Mouse (Mus musculus): ENCODE data around the gene Pcsk4. TPM values are rescaled to one million over a fixed set of nuclear protein-coding genes. Genes with fewer than 3 reads are reported as not detected.

Pcsk4 gene
- 1 to 10 TPM; 4.0 to 5.4 TPM for total RNA-seq (2021)
- long read RNA-seq, experiment 1, partial matches to known transcripts, result 3 of 7 reads
- long read RNA-seq, experiment 1, other reads (novel, unspliced or antisense), result 4 of 7 reads
- long read RNA-seq, experiment 2, partial matches to known transcripts, result 2 of 7 reads
- long read RNA-seq, experiment 2, other reads (novel, unspliced or antisense), result 5 of 7 reads

- Histone ChIP-seq H3K4me3 (peak within 1 kb of the TSS; percentile 58), H3K27ac (0 out of 2 replicates have a peak within 1 kb of the TSS, but pooled peaks have one; percentile 33)
- peak; percentile 88 to 94 for DNase-seq (ENCODE audit: extremely low spot score in 1 of 2, low spot score in 2 of 2)
- TF ChIP-seq CTCF (IDR thresholded peaks at IDR 0.05), result no peak
- intact Hi-C loops (cut with DNase I), result no loop called here
Measured at GRCm38 (mm10) chr10:80329273-80330081, at the start of gene Pcsk4, which contains the start of gene Reep6. Pcsk4 (minus strand) TSS chr10:80329498. Reep6 (plus strand) TSS chr10:80329953.

GRCm38 (mm10) chr10:80377716-80378115, 48.4 kb upstream of the Pcsk4 start:
- DNase-seq (ENCODE audit: extremely low spot score in 1 of 2, low spot score in 2 of 2), result no peak
- Histone ChIP-seq H3K27ac (no peak overlapping the region), H3K4me3 (no peak overlapping the region)
- peak; percentile 64 for TF ChIP-seq CTCF (IDR thresholded peaks at IDR 0.05)
- intact Hi-C loops (cut with DNase I), result loop anchor here (10.0 kb wide), 1 partner anchor 203 kb away; the partner anchor contains the start of genes 1600002K03Rik and Efna2

GRCm38 (mm10) chr10:80376160-80376559, 46.9 kb upstream of the Pcsk4 start:
- H3K4me3 ChIP-seq, result no peak overlapping the region
- intact Hi-C loops (cut with DNase I), result loop anchor here (10.0 kb wide), 1 partner anchor 201 kb away; the partner anchor contains the start of genes 1600002K03Rik and Efna2
- H3K27ac ChIP-seq, result no peak overlapping the region
- peak; percentile 83 to 88 for DNase-seq (ENCODE audit: extremely low spot score in 1 of 2, low spot score in 2 of 2)
- TF ChIP-seq CTCF (IDR thresholded peaks at IDR 0.05), result peak; percentile 94

GRCm38 (mm10) chr10:80374063-80374462, 44.8 kb upstream of the Pcsk4 start:
- no peak overlapping the region for H3K27ac ChIP-seq
- no peak overlapping the region for H3K4me3 ChIP-seq
- peak; percentile 83 for TF ChIP-seq CTCF (IDR thresholded peaks at IDR 0.05)
- intact Hi-C loops (cut with DNase I), result loop anchor here (1.0 to 10.0 kb wide), 4 partner anchors 23 to 199 kb away; partner anchors contain the start of genes 1600002K03Rik, Apc2 and Efna2
- DNase-seq (ENCODE audit: extremely low spot score in 1 of 2, low spot score in 2 of 2), result peak; percentile 73 to 75

GRCm38 (mm10) chr10:80372706-80373105, 43.4 kb upstream of the Pcsk4 start:
- no peak overlapping the region for H3K4me3 ChIP-seq
- intact Hi-C loops (cut with DNase I), result loop anchor here (10.0 kb wide), 1 partner anchor 198 kb away; the partner anchor contains the start of genes 1600002K03Rik and Efna2
- no peak for TF ChIP-seq CTCF (IDR thresholded peaks at IDR 0.05)
- DNase-seq (ENCODE audit: extremely low spot score in 1 of 2, low spot score in 2 of 2), result peak in 1 of 2 experiments; percentile 38
- peak overlapping the region; percentile 70 for H3K27ac ChIP-seq

GRCm38 (mm10) chr10:80371983-80372382, 42.7 kb upstream of the Pcsk4 start:
- Histone ChIP-seq H3K27ac (peak overlapping the region; percentile 70), H3K4me3 (no peak overlapping the region)
- TF ChIP-seq CTCF (IDR thresholded peaks at IDR 0.05), result no peak
- intact Hi-C loops (cut with DNase I), result loop anchor here (2.0 to 10.0 kb wide), 2 partner anchors 15 to 197 kb away; partner anchors contain the start of genes 1600002K03Rik, Efna2 and Plk5
- no peak for DNase-seq (ENCODE audit: extremely low spot score in 1 of 2, low spot score in 2 of 2)

- DNase-seq (ENCODE audit: extremely low spot score in 1 of 2, low spot score in 2 of 2), result peak; percentile 43 to 54
- intact Hi-C loops (cut with DNase I), result loop anchor here (2.0 to 10.0 kb wide), 2 partner anchors 15 to 197 kb away; partner anchors contain the start of genes 1600002K03Rik, Efna2 and Plk5
Measured at GRCm38 (mm10) chr10:80371411-80371966, 42.2 kb upstream of the Pcsk4 start.

GRCm38 (mm10) chr10:80369995-80370747, 40.9 kb upstream of the Pcsk4 start:
- intact Hi-C loops (cut with DNase I), result loop anchor here (2.0 to 10.0 kb wide), 2 partner anchors 13 to 195 kb away; partner anchors contain the start of genes 1600002K03Rik, Efna2 and Plk5
- TF ChIP-seq CTCF (IDR thresholded peaks at IDR 0.05), result peak; percentile 33; the same call in 1 of the 2 replicates
- Histone ChIP-seq H3K27ac (peak overlapping the region; percentile 36; the same call in 1 of the 2 replicates), H3K4me3 (no peak overlapping the region)
- DNase-seq (ENCODE audit: extremely low spot score in 1 of 2, low spot score in 2 of 2), result no peak

More at GRCm38 (mm10) chr10:80371411-80371966, 42.2 kb upstream of the Pcsk4 start:
- Histone ChIP-seq H3K27ac (peak overlapping the region; percentile 47), H3K4me3 (no peak overlapping the region)
- TF ChIP-seq CTCF (IDR thresholded peaks at IDR 0.05), result no peak

GRCm38 (mm10) chr10:80368392-80368791, 39.1 kb upstream of the Pcsk4 start:
- intact Hi-C loops (cut with DNase I), result no loop called here
- no peak for TF ChIP-seq CTCF (IDR thresholded peaks at IDR 0.05)
- no peak overlapping the region for H3K4me3 ChIP-seq
- no peak overlapping the region for H3K27ac ChIP-seq
- no peak for DNase-seq (ENCODE audit: extremely low spot score in 1 of 2, low spot score in 2 of 2)

GRCm38 (mm10) chr10:80367954-80368353, 38.7 kb upstream of the Pcsk4 start:
- H3K4me3 ChIP-seq, result no peak overlapping the region
- intact Hi-C loops (cut with DNase I), result no loop called here
- no peak for DNase-seq (ENCODE audit: extremely low spot score in 1 of 2, low spot score in 2 of 2)
- no peak overlapping the region for H3K27ac ChIP-seq
- TF ChIP-seq CTCF (IDR thresholded peaks at IDR 0.05), result no peak

- intact Hi-C loops (cut with DNase I), result no loop called here
- H3K27ac ChIP-seq, result no peak overlapping the region
Measured at GRCm38 (mm10) chr10:80365736-80366135, 36.4 kb upstream of the Pcsk4 start.

More at GRCm38 (mm10) chr10:80365736-80366135, 36.4 kb upstream of the Pcsk4 start:
- TF ChIP-seq CTCF (IDR thresholded peaks at IDR 0.05), result no peak
- DNase-seq (ENCODE audit: extremely low spot score in 1 of 2, low spot score in 2 of 2), result no peak
- H3K4me3 ChIP-seq, result no peak overlapping the region
